33 mouse cellular contexts compared by ENCODE assay signal in genomic region chr17:7398198-7398847, GRCm38 (mm10). TPM values are rescaled to one million over a fixed set of nuclear protein-coding genes. Genes with fewer than 3 reads are reported as not detected.
DNase-seq lines count a peak whose midpoint lies in the region; TF ChIP-seq lines count a peak whose summit lies in the region.
"Not testable (repeated sequence)": the region's sequence is repeated elsewhere in the genome, so short reads cannot be mapped to it uniquely, and the experiment has no call there.
"Had no signal": no experiment of that assay in that cellular context is flagged by ENCODE, and none has a peak within 500 bp of the region (broad histone marks: within the 10 kb centered on the region; RNA-seq: fewer than 3 reads in every experiment).

No protein-coding gene starts in this region.

- H3K79me2 ChIP-seq in liver, adult 2 months (ENCODE audit: control insufficient read depth, insufficient read depth, low read length): not testable (repeated sequence)

- TF ChIP-seq CTCF in liver, adult 2 months (IDR thresholded peaks at IDR 0.05; ENCODE audit: low read depth, low read length): not testable (repeated sequence)

- H3K9ac ChIP-seq in liver, adult 2 months (ENCODE audit: low read depth, low read length): not testable (repeated sequence)

- H3K4me1 ChIP-seq in liver, adult 2 months (ENCODE audit: control insufficient read depth, insufficient read depth, low read length): not testable (repeated sequence)

- not testable (repeated sequence) for H3K36me3 ChIP-seq in liver, adult 2 months (ENCODE audit: control insufficient read depth, insufficient read depth, low read length); splenic B cell, adult 2 months (ENCODE audit: control insufficient read depth, insufficient read depth, low read length, poor library complexity, severe bottlenecking)

- H3K27ac ChIP-seq in liver, adult 2 months (replicated peaks; ENCODE audit: insufficient read depth, low read depth, low read length): not testable (repeated sequence)

- H3K4me3 ChIP-seq in liver, adult 2 months (ENCODE audit: insufficient read depth, low read depth, low read length): not testable (repeated sequence)

- DNase-seq in CD4-positive, CD25-positive, alpha-beta regulatory T cell, adult 2 months (ENCODE audit: low read depth, low spot score): peak; percentile 50
- DNase-seq in adrenal gland, adult 2 months: peak; percentile 67
- DNase-seq in adrenal gland, postnatal 36 days: peak; percentile 39 to 45
- DNase-seq in induced T-regulatory cell, adult 2 months (ENCODE audit: low read depth): peak; percentile 64
- peak; percentile 35 for DNase-seq in liver, adult 2 months (ENCODE audit: extremely low read depth, low read depth, low spot score)
- DNase-seq in monocyte, adult 2 months (ENCODE audit: low read depth in 1 of 2, low spot score in 2 of 2): peak; percentile 4 to 42
- peak; percentile 11 for DNase-seq in splenic B cell, adult 2 months (ENCODE audit: low read depth, low spot score)

- not testable (repeated sequence) for TF ChIP-seq POLR2A in liver, adult 2 months (IDR thresholded peaks at IDR 0.05; ENCODE audit: extremely low read depth, insufficient read depth, low read length)

- not testable (repeated sequence) for H3K27me3 ChIP-seq in liver, adult 2 months (ENCODE audit: control insufficient read depth, insufficient read depth, low read length); splenic B cell, adult 2 months (ENCODE audit: control insufficient read depth, insufficient read depth, low read length, poor library complexity, severe bottlenecking)

- WGBS in liver, adult 2 months: 51% methylated on average over 6 of the region's 6 CpGs

RNA-seq across cellular contexts. Expression of gene Unc93a2, which starts 13.1 kb away (rescaled TPM):
- 1 to 10 TPM; 1.3 to 2.7 TPM for total RNA-seq in adrenal gland, adult 2 months (2021)
- polyA plus RNA-seq in adrenal gland, adult 2 months (2012; rRNA removed): 1.4 and 2.1 TPM in 2 replicates
- total RNA-seq in adrenal gland, postnatal 36 days (2021): 1 to 10 TPM in 1 of 2 experiments, under 1 TPM in 1; 0.23 to 4.0 TPM
- 2.4 and 4.4 TPM in 2 replicates for total RNA-seq in liver, adult 2 months (2014; rRNA removed)
- 3.4 and 4.5 TPM in 2 replicates for polyA plus RNA-seq in liver, adult 2 months (2012; rRNA removed)
- total RNA-seq: heart, adult 8-10 months; heart, postnatal 10 days; MEL; midbrain, postnatal 0 days had no signal
- polyA plus RNA-seq: cortical plate, adult 2 months; embryonic facial prominence, embryonic 14.5 days; erythroblast, embryonic 14.5 days; forebrain, embryonic 11.5 days; forebrain, embryonic 16.5 days; heart, embryonic 13.5 days; hindbrain, embryonic 10.5 days; intestine, embryonic 15.5 days; limb, embryonic 10.5 days; lung, embryonic 14.5 days; midbrain, embryonic 12.5 days had no signal

RNA-seq across cellular contexts. Expression of gene Gm49630, which starts 26.5 kb away (rescaled TPM):
- not detected for total RNA-seq in adrenal gland, adult 2 months (2021)
- polyA plus RNA-seq in adrenal gland, adult 2 months (2012; rRNA removed): 0.28 and 1.1 TPM in 2 replicates
- not detected for total RNA-seq in adrenal gland, postnatal 36 days (2021)
- total RNA-seq in liver, adult 2 months (2014; rRNA removed): not detected in 2 replicates
- not detected in 2 replicates for polyA plus RNA-seq in liver, adult 2 months (2012; rRNA removed)
- total RNA-seq: adrenal gland, adult 18-20 months; gastrocnemius, adult 2 months; gastrocnemius, postnatal 36 days; heart, adult 8-10 months; heart, postnatal 10 days; left cerebral cortex, postnatal 10 days; MEL; midbrain, postnatal 0 days had no signal
- polyA plus RNA-seq: brain, embryonic 14.5 days; cortical plate, adult 2 months; embryonic facial prominence, embryonic 14.5 days; erythroblast, embryonic 14.5 days; forebrain, embryonic 11.5 days; forebrain, embryonic 16.5 days; heart, embryonic 13.5 days; hindbrain, embryonic 10.5 days; hindbrain, embryonic 15.5 days; intestine, embryonic 15.5 days; limb, embryonic 10.5 days; limb, embryonic 15.5 days; liver, embryonic 14.5 days; lung, embryonic 14.5 days; midbrain, embryonic 12.5 days; midbrain, postnatal 0 days; neural tube, embryonic 15.5 days; Patski; thymus, adult 2 months had no signal

RNA-seq across cellular contexts. Expression of gene Ttll2, which starts 45.8 kb away (rescaled TPM):
- not detected for total RNA-seq in adrenal gland, adult 2 months (2021)
- 0.11 TPM in 1 of 2 replicates, not detected in the other for polyA plus RNA-seq in adrenal gland, adult 2 months (2012; rRNA removed)
- total RNA-seq in adrenal gland, postnatal 36 days (2021): under 1 TPM in 1 of 2 experiments, not detected in 1; 0.20 TPM
- 0.34 TPM in 1 of 2 replicates, not detected in the other for total RNA-seq in liver, adult 2 months (2014; rRNA removed)
- 0.07 and 0.14 TPM in 2 replicates for polyA plus RNA-seq in liver, adult 2 months (2012; rRNA removed)
- total RNA-seq: adrenal gland, adult 18-20 months; gastrocnemius, postnatal 36 days; heart, adult 8-10 months; heart, postnatal 10 days; left cerebral cortex, postnatal 10 days; MEL; midbrain, postnatal 0 days had no signal
- polyA plus RNA-seq: brain, embryonic 14.5 days; cortical plate, adult 2 months; embryonic facial prominence, embryonic 14.5 days; erythroblast, embryonic 14.5 days; forebrain, embryonic 11.5 days; forebrain, embryonic 16.5 days; heart, embryonic 13.5 days; hindbrain, embryonic 10.5 days; hindbrain, embryonic 15.5 days; intestine, embryonic 15.5 days; limb, embryonic 10.5 days; limb, embryonic 15.5 days; lung, embryonic 14.5 days; midbrain, embryonic 12.5 days; midbrain, postnatal 0 days; neural tube, embryonic 15.5 days; thymus, adult 2 months had no signal

Comparison
In these comparisons a context has a peak if more than half of its experiments do, and no peak if none do; other contexts are left out.
1. DNase-seq: peak in every context shown above with its lines; median percentile 67 in adrenal gland, adult 2 months; 64 in induced T-regulatory cell, adult 2 months; 50 in CD4-positive, CD25-positive, alpha-beta regulatory T cell, adult 2 months; 42 in adrenal gland, postnatal 36 days; 35 in liver, adult 2 months; 23 in monocyte, adult 2 months; 11 in splenic B cell, adult 2 months.